Mouse (Mus musculus) frontal cortex, adult (tissue): ENCODE measurements around the gene Camsap2.

Experiments
- ATAC-seq: cut with Nextera tagmentation; 2 replicates; pipeline ENCODE4 v1.9.2; 2017; ENCODE audit warnings: mild to moderate bottlenecking, moderate library complexity, mixed read lengths; ENCODE audit not compliant: low TSS enrichment

Camsap2 gene

GRCm38 (mm10) chr1:136344281-136344680 lies 1.6 kb downstream of the Camsap2 start:
- ATAC-seq, result no peak

- ATAC-seq, result no peak
Observed at GRCm38 (mm10) chr1:136343727-136344126, 2.2 kb downstream of the Camsap2 start.

GRCm38 (mm10) chr1:136340541-136340940 lies 5.4 kb downstream of the Camsap2 start:
- no peak for ATAC-seq

- ATAC-seq, result no peak
Observed at GRCm38 (mm10) chr1:136334743-136335142, 11.2 kb downstream of the Camsap2 start.

GRCm38 (mm10) chr1:136333512-136333911 lies 12.4 kb downstream of the Camsap2 start:
- ATAC-seq, result peak; percentile 26; the same call in 1 of the 2 replicates

GRCm38 (mm10) chr1:136333071-136333470 lies 12.8 kb downstream of the Camsap2 start:
- no peak for ATAC-seq

GRCm38 (mm10) chr1:136331836-136332235 lies 14.1 kb downstream of the Camsap2 start:
- peak; percentile 36; the same call in 1 of the 2 replicates for ATAC-seq

GRCm38 (mm10) chr1:136329426-136329825 lies 16.5 kb downstream of the Camsap2 start:
- ATAC-seq, result no peak

GRCm38 (mm10) chr1:136328640-136329039 lies 17.3 kb downstream of the Camsap2 start:
- ATAC-seq, result no peak

GRCm38 (mm10) chr1:136327638-136328037 lies 18.3 kb downstream of the Camsap2 start:
- no peak for ATAC-seq

- ATAC-seq, result peak; percentile 66
Observed at GRCm38 (mm10) chr1:136325933-136326332, 20.0 kb downstream of the Camsap2 start.

- ATAC-seq, result no peak
Observed at GRCm38 (mm10) chr1:136322331-136322730, 23.6 kb downstream of the Camsap2 start.

GRCm38 (mm10) chr1:136316317-136316716 lies 29.6 kb downstream of the Camsap2 start:
- no peak for ATAC-seq

GRCm38 (mm10) chr1:136309193-136309592 lies 36.7 kb downstream of the Camsap2 start:
- ATAC-seq, result no peak

GRCm38 (mm10) chr1:136306424-136306823 lies 39.5 kb downstream of the Camsap2 start:
- peak; percentile 79 for ATAC-seq

GRCm38 (mm10) chr1:136293961-136294360 lies 51.9 kb downstream of the Camsap2 start:
- no peak for ATAC-seq

GRCm38 (mm10) chr1:136289803-136290202 lies 56.1 kb downstream of the Camsap2 start:
- no peak for ATAC-seq

GRCm38 (mm10) chr1:136277366-136277765 lies 68.5 kb downstream of the Camsap2 start:
- peak; percentile 50 for ATAC-seq

- ATAC-seq, result no peak
Observed at GRCm38 (mm10) chr1:136268224-136268623, 77.7 kb downstream of the Camsap2 start.

GRCm38 (mm10) chr1:136266127-136266526 lies 79.8 kb downstream of the Camsap2 start:
- ATAC-seq, result no peak

- no peak for ATAC-seq
Observed at GRCm38 (mm10) chr1:136263355-136263754, 82.5 kb downstream of the Camsap2 start.

- ATAC-seq, result peak; percentile 25; the same call in 1 of the 2 replicates
Observed at GRCm38 (mm10) chr1:136260635-136261238, 85.2 kb downstream of the Camsap2 start, which contains the start of gene Gpr25. Gene Gpr25, minus strand, starts transcription at chr1:136260873.

GRCm38 (mm10) chr1:136259893-136260634 lies 85.8 kb downstream of the Camsap2 start:
- ATAC-seq, result peak; percentile 79
